Mouse (Mus musculus): ENCODE data around the gene Tle2. TPM values are rescaled to one million over a fixed set of nuclear protein-coding genes. Genes with fewer than 3 reads are reported as not detected.

Tle2 gene
- polyA plus RNA-seq, 1 experiment from 2014 or later, result 17.8 TPM

GRCm38 (mm10) chr10:81593935-81594334, 19.6 kb downstream of the Tle2 start:
- peaks cover 23% of the 10 kb centered on the region for H3K27me3 ChIP-seq (replicated peaks; ENCODE audit: control insufficient read depth, insufficient read depth, low read length)
- no peak overlapping the region for H3K27ac ChIP-seq (ENCODE audit: low read depth)
- H3K4me1 ChIP-seq (replicated peaks; ENCODE audit: control insufficient read depth, insufficient read depth, low read length), result peaks cover 29% of the 10 kb centered on the region
- H3K4me3 ChIP-seq (ENCODE audit: low read depth, low read length), result no peak overlapping the region
- H3K36me3 ChIP-seq (ENCODE audit: control insufficient read depth, insufficient read depth, low read length), result 0 out of 2 replicates have a peak, but pooled peaks cover under 1% of the 10 kb centered on the region
- DNase-seq (ENCODE audit: low spot score) (no peak), ATAC-seq (replicated peaks; ENCODE audit: low FRiP score, low TSS enrichment, low read depth) (no peak)
- no peak overlapping the region for H3K9ac ChIP-seq (ENCODE audit: low read length)
- WGBS, result 64% methylated on average over 18 of the region's 18 CpGs
- H3K9me3 ChIP-seq (ENCODE audit: control insufficient read depth, low read length), result no peaks in the 10 kb centered on the region
- H3K4me2 ChIP-seq (ENCODE audit: low read length), result no peak overlapping the region

DNA sequence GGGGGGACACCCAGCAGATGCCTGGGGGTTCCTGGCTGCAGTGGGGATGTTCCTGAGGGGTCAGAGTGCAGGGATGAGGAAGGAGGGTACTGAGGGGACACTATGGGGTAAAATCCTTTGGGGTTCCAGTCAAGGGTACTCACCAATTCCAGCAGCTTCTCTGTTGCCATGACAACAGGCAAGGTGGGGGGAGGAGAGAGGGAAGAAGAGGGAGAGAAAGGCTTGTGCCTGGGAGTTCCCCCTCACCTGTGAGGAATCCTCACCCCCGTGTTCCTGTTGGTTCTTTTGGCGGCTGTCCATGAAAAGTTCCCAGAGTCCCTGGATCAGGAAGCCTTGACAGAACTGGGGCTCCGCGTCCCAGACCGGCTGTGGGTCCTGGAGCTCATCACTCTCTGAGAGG, 21.2 kb downstream of the Tle2 start:
- no peak overlapping the region for H3K9ac ChIP-seq (ENCODE audit: low read length)
- H3K27ac ChIP-seq (ENCODE audit: low read depth), result no peak overlapping the region
- DNase-seq (ENCODE audit: low spot score) (no peak), ATAC-seq (replicated peaks; ENCODE audit: low FRiP score, low TSS enrichment, low read depth) (no peak)
- H3K4me1 ChIP-seq (replicated peaks; ENCODE audit: control insufficient read depth, insufficient read depth, low read length), result peaks cover 33% of the 10 kb centered on the region
- no peaks in the 10 kb centered on the region for H3K36me3 ChIP-seq (ENCODE audit: control insufficient read depth, insufficient read depth, low read length)
- H3K4me3 ChIP-seq (ENCODE audit: low read depth, low read length), result no peak overlapping the region
- H3K9me3 ChIP-seq (ENCODE audit: control insufficient read depth, low read length), result no peaks in the 10 kb centered on the region
- peaks cover 23% of the 10 kb centered on the region for H3K27me3 ChIP-seq (replicated peaks; ENCODE audit: control insufficient read depth, insufficient read depth, low read length)
- no peak overlapping the region; the same call in 1 of the 2 replicates for H3K4me2 ChIP-seq (ENCODE audit: low read length)
- 29% methylated on average over 5 of the region's 5 CpGs for WGBS

GRCm38 (mm10) chr10:81596611-81597010, 22.2 kb downstream of the Tle2 start:
- peaks cover 42% of the 10 kb centered on the region for H3K4me1 ChIP-seq (replicated peaks; ENCODE audit: control insufficient read depth, insufficient read depth, low read length)
- H3K4me3 ChIP-seq (ENCODE audit: low read depth, low read length), result peak overlapping the region; percentile 10; the same call in 1 of the 2 replicates
- peak overlapping the region; percentile 22; the same call in 1 of the 2 replicates for H3K9ac ChIP-seq (ENCODE audit: low read length)
- WGBS, result 13% methylated on average over 10 of the region's 10 CpGs
- ATAC-seq (replicated peaks; ENCODE audit: low FRiP score, low TSS enrichment, low read depth) (no peak), DNase-seq (ENCODE audit: low spot score) (no peak)
- peak overlapping the region; percentile 49 for H3K4me2 ChIP-seq (ENCODE audit: low read length)
- H3K36me3 ChIP-seq (ENCODE audit: control insufficient read depth, insufficient read depth, low read length), result no peaks in the 10 kb centered on the region
- H3K27me3 ChIP-seq (replicated peaks; ENCODE audit: control insufficient read depth, insufficient read depth, low read length), result peaks cover 23% of the 10 kb centered on the region
- no peaks in the 10 kb centered on the region for H3K9me3 ChIP-seq (ENCODE audit: control insufficient read depth, low read length)
- H3K27ac ChIP-seq (ENCODE audit: low read depth), result 0 out of 2 replicates have a peak overlapping the region, but pooled peaks have one; percentile 51

- Histone ChIP-seq H3K9ac (ENCODE audit: low read length) (no peak overlapping the region; the same call in 1 of the 2 replicates), H3K27me3 (replicated peaks; ENCODE audit: control insufficient read depth, insufficient read depth, low read length) (peaks cover 22% of the 10 kb centered on the region), H3K9me3 (ENCODE audit: control insufficient read depth, low read length) (no peaks in the 10 kb centered on the region), H3K4me1 (replicated peaks; ENCODE audit: control insufficient read depth, insufficient read depth, low read length) (peaks cover 45% of the 10 kb centered on the region), H3K36me3 (ENCODE audit: control insufficient read depth, insufficient read depth, low read length) (no peaks in the 10 kb centered on the region), H3K4me3 (ENCODE audit: low read depth, low read length) (peak overlapping the region; percentile 10; the same call in 1 of the 2 replicates), H3K4me2 (ENCODE audit: low read length) (peak overlapping the region; percentile 49), H3K27ac (ENCODE audit: low read depth) (peak overlapping the region; percentile 51; the same call in 1 of the 2 replicates)
- DNase-seq (ENCODE audit: low spot score), result peak; percentile 73
- WGBS, result 6% methylated on average over 11 of the region's 12 CpGs
- 0 out of 2 replicates have a peak, but pooled peaks have one; percentile 13 for ATAC-seq (replicated peaks; ENCODE audit: low FRiP score, low TSS enrichment, low read depth)
Observed at GRCm38 (mm10) chr10:81597137-81597950, 23.0 kb downstream of the Tle2 start.

DNA sequence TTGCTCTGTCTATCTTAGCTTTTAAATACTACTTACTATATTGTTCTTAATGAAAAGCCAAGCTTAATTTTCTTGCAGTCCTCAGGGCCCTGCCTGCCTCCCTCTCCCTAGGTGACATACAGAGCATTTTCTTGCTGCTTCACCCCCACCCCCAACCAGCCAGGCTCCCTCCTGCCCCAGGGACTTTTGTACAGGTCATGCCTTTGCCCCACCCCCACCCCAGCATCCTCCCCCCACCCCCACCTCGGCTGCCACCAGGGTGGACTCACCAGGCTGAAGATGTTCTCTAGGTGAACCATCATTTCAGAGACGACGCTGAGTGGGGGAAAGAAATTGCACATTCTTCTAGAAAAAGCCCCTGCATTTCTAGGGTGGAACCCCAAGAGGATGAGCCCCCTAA, 24.0 kb downstream of the Tle2 start:
- no peaks in the 10 kb centered on the region for H3K36me3 ChIP-seq (ENCODE audit: control insufficient read depth, insufficient read depth, low read length)
- 32% methylated on average over 3 of the region's 3 CpGs for WGBS
- H3K27me3 ChIP-seq (replicated peaks; ENCODE audit: control insufficient read depth, insufficient read depth, low read length), result peaks cover 15% of the 10 kb centered on the region; the same call in 1 of the 2 replicates
- no peaks in the 10 kb centered on the region for H3K9me3 ChIP-seq (ENCODE audit: control insufficient read depth, low read length)
- no peak for DNase-seq (ENCODE audit: low spot score)
- H3K4me3 ChIP-seq (ENCODE audit: low read depth, low read length), result no peak overlapping the region
- peaks cover 50% of the 10 kb centered on the region for H3K4me1 ChIP-seq (replicated peaks; ENCODE audit: control insufficient read depth, insufficient read depth, low read length)
- ATAC-seq (replicated peaks; ENCODE audit: low FRiP score, low TSS enrichment, low read depth), result no peak
- H3K4me2 ChIP-seq (ENCODE audit: low read length), result no peak overlapping the region
- H3K9ac ChIP-seq (ENCODE audit: low read length), result no peak overlapping the region
- no peak overlapping the region for H3K27ac ChIP-seq (ENCODE audit: low read depth)

DNA sequence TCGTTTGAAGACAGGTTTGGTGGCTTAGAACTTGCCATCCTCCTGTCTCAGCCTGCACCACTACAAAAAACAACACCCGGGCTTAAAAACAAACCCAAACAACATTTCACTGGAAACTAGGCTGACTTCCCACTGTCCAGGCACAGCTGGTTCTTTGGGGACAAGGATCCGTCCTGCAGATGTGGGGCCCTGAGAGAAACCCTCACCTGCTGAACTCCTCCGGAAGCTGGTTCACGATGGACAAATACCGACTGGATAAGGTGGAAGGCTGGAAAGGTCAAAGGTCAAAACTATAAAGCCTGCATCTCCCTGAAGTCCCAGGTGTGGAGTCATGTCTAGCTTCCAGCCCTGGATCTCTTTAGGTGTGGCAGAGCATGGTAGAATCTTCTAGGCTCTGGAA, 24.5 kb downstream of the Tle2 start:
- Histone ChIP-seq H3K4me1 (replicated peaks; ENCODE audit: control insufficient read depth, insufficient read depth, low read length) (peaks cover 50% of the 10 kb centered on the region), H3K4me2 (ENCODE audit: low read length) (no peak overlapping the region), H3K4me3 (ENCODE audit: low read depth, low read length) (no peak overlapping the region), H3K9me3 (ENCODE audit: control insufficient read depth, low read length) (no peaks in the 10 kb centered on the region), H3K36me3 (ENCODE audit: control insufficient read depth, insufficient read depth, low read length) (no peaks in the 10 kb centered on the region), H3K27me3 (replicated peaks; ENCODE audit: control insufficient read depth, insufficient read depth, low read length) (peaks cover 11% of the 10 kb centered on the region; the same call in 1 of the 2 replicates), H3K27ac (ENCODE audit: low read depth) (no peak overlapping the region), H3K9ac (ENCODE audit: low read length) (no peak overlapping the region)
- ATAC-seq (replicated peaks; ENCODE audit: low FRiP score, low TSS enrichment, low read depth) (no peak), DNase-seq (ENCODE audit: low spot score) (no peak)
- 39% methylated on average over 6 of the region's 6 CpGs for WGBS

DNA sequence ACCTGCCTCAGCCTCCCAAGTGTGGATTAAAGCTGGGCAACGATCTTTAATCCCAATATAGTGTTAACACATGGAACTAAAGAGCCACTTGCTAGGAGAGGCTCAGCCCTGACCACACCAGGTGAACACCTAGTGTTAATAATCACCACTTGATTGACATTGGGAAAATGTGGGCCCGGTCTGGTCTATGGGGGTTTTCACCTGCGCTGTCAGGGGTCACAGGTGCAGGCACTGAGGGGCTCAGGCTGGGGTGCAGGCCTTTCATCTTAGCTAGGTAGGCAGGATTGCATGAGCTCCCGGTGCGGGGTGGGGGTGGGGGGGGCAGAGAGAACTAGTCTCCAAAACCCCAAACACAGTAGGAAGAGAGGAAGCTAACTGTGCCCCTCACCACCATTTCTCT, 25.3 kb downstream of the Tle2 start:
- Histone ChIP-seq H3K9ac (ENCODE audit: low read length) (no peak overlapping the region), H3K27me3 (replicated peaks; ENCODE audit: control insufficient read depth, insufficient read depth, low read length) (0 out of 2 replicates have a peak, but pooled peaks cover 4% of the 10 kb centered on the region), H3K9me3 (ENCODE audit: control insufficient read depth, low read length) (no peaks in the 10 kb centered on the region), H3K4me1 (replicated peaks; ENCODE audit: control insufficient read depth, insufficient read depth, low read length) (peaks cover 50% of the 10 kb centered on the region), H3K4me3 (ENCODE audit: low read depth, low read length) (no peak overlapping the region), H3K27ac (ENCODE audit: low read depth) (no peak overlapping the region), H3K36me3 (ENCODE audit: control insufficient read depth, insufficient read depth, low read length) (no peaks in the 10 kb centered on the region), H3K4me2 (ENCODE audit: low read length) (no peak overlapping the region)
- 71% methylated on average over 5 of the region's 5 CpGs for WGBS
- ATAC-seq (replicated peaks; ENCODE audit: low FRiP score, low TSS enrichment, low read depth) (no peak), DNase-seq (ENCODE audit: low spot score) (no peak)

- Histone ChIP-seq H3K4me1 (replicated peaks; ENCODE audit: control insufficient read depth, insufficient read depth, low read length) (peaks cover 52% of the 10 kb centered on the region), H3K27me3 (replicated peaks; ENCODE audit: control insufficient read depth, insufficient read depth, low read length) (0 out of 2 replicates have a peak, but pooled peaks cover 2% of the 10 kb centered on the region), H3K27ac (ENCODE audit: low read depth) (no peak overlapping the region), H3K4me2 (ENCODE audit: low read length) (no peak overlapping the region; the same call in 1 of the 2 replicates), H3K36me3 (ENCODE audit: control insufficient read depth, insufficient read depth, low read length) (no peaks in the 10 kb centered on the region), H3K4me3 (ENCODE audit: low read depth, low read length) (no peak overlapping the region), H3K9ac (ENCODE audit: low read length) (no peak overlapping the region), H3K9me3 (ENCODE audit: control insufficient read depth, low read length) (no peaks in the 10 kb centered on the region)
- ATAC-seq (replicated peaks; ENCODE audit: low FRiP score, low TSS enrichment, low read depth), result no peak
- WGBS, result 57% methylated on average over 10 of the region's 10 CpGs
- no peak for DNase-seq (ENCODE audit: low spot score)
Observed at GRCm38 (mm10) chr10:81600096-81600495, 25.7 kb downstream of the Tle2 start.
